Mouse (Mus musculus) c-Kit-positive CD71-positive TER-119-positive erythroid progenitor cells, embryonic 14.5 days (primary cell): ENCODE results near the gene Mdm2.

Source experiments
- DNase-seq: peaks from one replicate; pipeline ENCODE4 v3.0.0-alpha.2; 2013; ENCODE audit warnings: low spot score

Gene Mdm2

DNA sequence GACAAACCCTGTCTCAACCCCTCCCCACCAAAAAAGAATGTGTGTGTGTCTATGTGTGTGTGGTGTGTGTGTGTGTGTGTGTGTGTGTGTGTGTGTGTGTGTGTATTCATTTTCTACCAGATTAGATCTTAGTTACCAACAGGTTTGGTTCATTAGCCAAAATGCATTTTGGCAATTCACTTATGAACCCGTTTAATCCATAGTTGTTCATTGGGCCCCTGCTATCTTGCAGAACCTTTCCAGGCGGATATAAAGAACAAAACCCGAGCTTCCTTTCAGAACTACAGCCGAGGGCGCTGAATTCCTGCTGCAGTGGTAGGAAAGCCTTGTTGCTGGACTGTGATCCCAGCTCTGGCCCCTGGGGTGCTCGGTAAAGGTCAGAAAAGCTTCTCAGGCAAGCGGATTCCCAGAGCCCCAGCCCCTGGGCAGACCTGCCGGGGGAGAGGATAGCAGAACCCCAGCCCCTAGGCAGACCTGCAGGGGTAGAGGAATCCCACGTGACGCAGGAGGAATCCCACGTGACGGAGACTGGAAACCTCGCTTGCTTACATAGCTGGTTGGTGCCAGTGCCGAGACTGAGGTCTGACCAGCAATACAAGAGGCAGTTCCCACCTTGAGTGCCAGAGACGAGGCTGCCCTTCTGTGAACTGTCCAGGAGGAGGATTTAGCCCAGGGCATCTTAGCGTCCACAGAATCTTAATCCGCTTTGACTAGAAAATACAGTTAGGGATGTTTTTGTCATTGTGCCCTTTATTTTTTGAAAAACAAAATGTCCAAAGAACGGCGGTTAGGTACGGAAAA, 69.0 kb downstream of the Mdm2 start:
- no peak for DNase-seq

DNA sequence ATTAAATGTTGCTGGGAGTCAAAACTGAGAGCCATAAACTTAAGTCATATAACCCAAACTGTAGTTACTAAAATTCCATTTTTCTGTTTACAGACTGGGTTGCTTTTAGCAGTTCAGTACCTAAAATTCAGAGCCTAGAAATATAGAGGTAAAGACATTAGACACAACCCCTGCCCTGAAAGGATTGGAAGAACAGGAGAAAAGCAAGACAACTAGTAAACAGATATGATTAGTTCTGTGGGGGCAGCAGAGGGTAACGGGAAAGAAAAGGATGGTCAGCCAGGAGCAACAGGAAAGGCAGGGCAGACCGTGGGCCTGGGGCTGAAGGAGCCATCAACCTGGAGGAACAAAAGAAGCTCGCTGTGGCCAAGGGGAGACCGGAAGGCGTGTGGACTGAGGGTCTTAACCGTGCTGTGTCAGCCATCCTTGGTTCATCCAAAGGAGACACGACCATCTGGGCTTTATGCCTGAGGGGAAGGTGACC, 69.9 kb downstream of the Mdm2 start:
- DNase-seq = no peak

GRCm38 (mm10) chr10:117639899-117640594, 70.5 kb downstream of the Mdm2 start:
- no peak for DNase-seq

DNA sequence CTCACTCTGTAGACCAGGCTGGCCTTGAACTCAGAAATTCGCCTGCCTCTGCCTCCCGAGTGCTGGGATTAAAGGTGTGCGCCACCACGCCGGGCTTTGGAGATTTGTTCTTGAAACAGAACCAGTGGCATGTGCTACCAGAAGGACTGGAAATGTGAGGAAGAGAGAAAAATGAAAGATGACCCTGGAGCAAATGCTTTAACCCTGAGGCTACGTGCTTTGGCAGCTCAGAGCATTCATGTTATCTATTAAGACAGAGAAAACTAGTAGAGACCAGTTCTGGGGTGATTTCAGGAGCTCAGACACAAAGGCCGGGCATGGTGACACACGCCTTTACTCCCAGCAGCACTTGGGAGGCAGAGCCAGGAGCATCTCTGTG, 71.3 kb downstream of the Mdm2 start:
- DNase-seq = no peak
